Mouse (Mus musculus): ENCODE results near the gene Mapre3. TPM values are rescaled to one million over a fixed set of nuclear protein-coding genes. Genes with fewer than 3 reads are reported as not detected.

Mapre3 gene
- polyA plus RNA-seq, 1 experiment from 2014 or later = 17.0 TPM

GRCm38 (mm10) chr5:30798965-30799364, 15.5 kb upstream of the Mapre3 start:
- H3K27me3 ChIP-seq (ENCODE audit: low read depth, poor library complexity, severe bottlenecking) = no peaks in the 10 kb centered on the region
- no peaks in the 10 kb centered on the region for H3K9me3 ChIP-seq (replicated peaks)
- no peaks in the 10 kb centered on the region for H3K36me3 ChIP-seq
- no peak for DNase-seq (ENCODE audit: low spot score)
- H3K27ac ChIP-seq = no peak overlapping the region
- peaks cover 12% of the 10 kb centered on the region; the same call in 1 of the 2 replicates for H3K4me1 ChIP-seq
- no peak overlapping the region for H3K4me3 ChIP-seq
- WGBS = 88% methylated on average over 6 of the region's 6 CpGs

GRCm38 (mm10) chr5:30802724-30803467, 11.5 kb upstream of the Mapre3 start:
- DNase-seq (ENCODE audit: low spot score) = no peak
- 83% methylated on average over 12 of the region's 12 CpGs for WGBS

DNA sequence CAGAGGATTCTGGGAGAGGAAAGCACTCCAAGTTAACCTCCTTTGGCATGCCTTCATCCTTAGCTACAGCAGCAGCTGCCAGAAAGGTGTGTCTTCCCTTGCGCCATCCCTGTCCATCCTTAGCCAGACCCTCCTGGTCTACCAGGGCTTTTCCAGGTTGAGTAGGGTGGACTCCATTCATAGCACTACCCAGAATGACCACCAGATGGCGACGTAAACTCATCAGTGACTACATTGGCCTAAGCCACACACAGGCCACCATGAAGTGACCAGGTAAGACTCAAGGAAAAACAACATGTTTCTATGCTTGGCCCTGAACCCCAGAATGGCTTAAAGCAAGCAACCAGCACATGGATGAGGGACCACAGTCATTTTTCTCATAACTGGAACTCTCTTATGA, 8.3 kb upstream of the Mapre3 start:
- WGBS = 10% methylated on average over 3 of the region's 3 CpGs
- no peak overlapping the region for H3K4me3 ChIP-seq
- DNase-seq (ENCODE audit: low spot score) = peak; percentile 93
- H3K27ac ChIP-seq = no peak overlapping the region
- no peaks in the 10 kb centered on the region for H3K27me3 ChIP-seq (ENCODE audit: low read depth, poor library complexity, severe bottlenecking)
- H3K4me1 ChIP-seq = no peaks in the 10 kb centered on the region
- H3K36me3 ChIP-seq = no peaks in the 10 kb centered on the region
- H3K9me3 ChIP-seq (replicated peaks) = no peaks in the 10 kb centered on the region

More at GRCm38 (mm10) chr5:30802724-30803467, 11.5 kb upstream of the Mapre3 start:
- H3K27me3 ChIP-seq (ENCODE audit: low read depth, poor library complexity, severe bottlenecking) = no peaks in the 10 kb centered on the region
- H3K4me1 ChIP-seq = no peaks in the 10 kb centered on the region
- no peak overlapping the region for H3K4me3 ChIP-seq
- H3K9me3 ChIP-seq (replicated peaks) = no peaks in the 10 kb centered on the region
- H3K36me3 ChIP-seq = no peaks in the 10 kb centered on the region
- no peak overlapping the region for H3K27ac ChIP-seq

GRCm38 (mm10) chr5:30815120-30815465, 652 bp downstream of the Mapre3 start:
- peaks cover 8% of the 10 kb centered on the region for H3K27me3 ChIP-seq (ENCODE audit: low read depth, poor library complexity, severe bottlenecking)
- peaks cover 19% of the 10 kb centered on the region for H3K4me1 ChIP-seq
- H3K4me3 ChIP-seq = peak overlapping the region; percentile 97
- no peaks in the 10 kb centered on the region for H3K36me3 ChIP-seq
- no peaks in the 10 kb centered on the region for H3K9me3 ChIP-seq (replicated peaks)
- DNase-seq (ENCODE audit: low spot score) = peak; percentile 34
- 3% methylated on average over 7 of the region's 7 CpGs for WGBS
- H3K27ac ChIP-seq = peak overlapping the region; percentile 92

DNA sequence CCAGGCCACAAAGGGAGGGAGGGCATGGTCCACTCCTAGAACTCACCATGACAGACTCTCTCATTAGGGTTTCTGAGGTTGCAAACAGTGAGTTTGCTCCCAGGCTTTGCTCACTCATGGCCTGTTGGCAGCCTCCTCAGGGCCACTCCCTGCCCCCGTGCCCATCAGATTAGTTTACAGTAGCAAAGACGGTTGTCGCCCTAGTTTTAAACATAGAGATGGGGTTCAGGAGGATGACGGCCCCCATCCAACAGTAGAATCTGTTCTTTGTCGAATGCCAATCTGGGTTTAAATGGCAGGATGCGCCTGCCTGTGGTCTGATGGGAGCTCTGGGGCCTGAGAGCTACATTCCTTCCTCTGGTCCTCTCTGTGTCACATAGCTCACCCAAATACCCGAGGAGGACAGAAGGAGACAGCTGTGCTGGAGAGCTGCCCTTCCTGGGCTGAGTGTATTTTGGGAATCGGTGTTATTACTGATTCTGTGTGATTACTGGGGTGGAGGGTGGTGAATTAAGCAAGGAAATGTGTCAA, 1.9 kb downstream of the Mapre3 start:
- WGBS = 72% methylated on average over 8 of the region's 8 CpGs
- peaks cover 19% of the 10 kb centered on the region for H3K4me1 ChIP-seq
- H3K9me3 ChIP-seq (replicated peaks) = no peaks in the 10 kb centered on the region
- H3K27ac ChIP-seq = no peak overlapping the region
- DNase-seq (ENCODE audit: low spot score) = no peak
- H3K4me3 ChIP-seq = no peak overlapping the region
- peaks cover 8% of the 10 kb centered on the region for H3K27me3 ChIP-seq (ENCODE audit: low read depth, poor library complexity, severe bottlenecking)
- H3K36me3 ChIP-seq = no peaks in the 10 kb centered on the region

- H3K4me3 ChIP-seq = no peak overlapping the region
- 93% methylated on average over 8 of the region's 8 CpGs for WGBS
- no peak for DNase-seq (ENCODE audit: low spot score)
- no peaks in the 10 kb centered on the region for H3K36me3 ChIP-seq
- H3K27ac ChIP-seq = no peak overlapping the region
- no peaks in the 10 kb centered on the region for H3K27me3 ChIP-seq (ENCODE audit: low read depth, poor library complexity, severe bottlenecking)
- H3K4me1 ChIP-seq = peaks cover 17% of the 10 kb centered on the region
- H3K9me3 ChIP-seq (replicated peaks) = no peaks in the 10 kb centered on the region
These were observed 4.4 kb downstream of the Mapre3 start for GRCm38 (mm10) chr5:30818758-30819309.

DNA sequence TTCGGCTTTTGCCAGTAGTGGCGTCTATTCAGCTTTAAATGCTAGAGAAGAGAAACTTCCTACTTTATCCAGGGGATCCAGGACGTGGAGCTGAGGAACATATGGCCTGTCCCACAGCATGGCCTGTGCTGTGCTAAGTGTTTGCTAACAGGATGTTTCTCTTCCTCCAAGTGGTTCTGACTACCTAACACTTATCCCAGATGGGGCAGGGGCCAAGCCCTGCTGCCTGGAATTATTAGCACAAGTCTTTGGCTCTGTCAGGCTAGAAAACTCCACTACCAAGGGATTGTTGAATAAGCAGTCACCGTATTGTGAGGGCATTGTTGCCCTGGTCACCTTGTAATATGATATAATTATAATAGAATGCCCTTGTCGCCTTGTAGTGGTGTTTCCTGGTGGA, 8.2 kb downstream of the Mapre3 start:
- no peaks in the 10 kb centered on the region for H3K9me3 ChIP-seq (replicated peaks)
- DNase-seq (ENCODE audit: low spot score) = no peak
- WGBS = 85% methylated on average over 5 of the region's 5 CpGs
- no peak overlapping the region for H3K4me3 ChIP-seq
- H3K4me1 ChIP-seq = no peaks in the 10 kb centered on the region
- H3K36me3 ChIP-seq = no peaks in the 10 kb centered on the region
- no peak overlapping the region for H3K27ac ChIP-seq
- no peaks in the 10 kb centered on the region for H3K27me3 ChIP-seq (ENCODE audit: low read depth, poor library complexity, severe bottlenecking)

DNA sequence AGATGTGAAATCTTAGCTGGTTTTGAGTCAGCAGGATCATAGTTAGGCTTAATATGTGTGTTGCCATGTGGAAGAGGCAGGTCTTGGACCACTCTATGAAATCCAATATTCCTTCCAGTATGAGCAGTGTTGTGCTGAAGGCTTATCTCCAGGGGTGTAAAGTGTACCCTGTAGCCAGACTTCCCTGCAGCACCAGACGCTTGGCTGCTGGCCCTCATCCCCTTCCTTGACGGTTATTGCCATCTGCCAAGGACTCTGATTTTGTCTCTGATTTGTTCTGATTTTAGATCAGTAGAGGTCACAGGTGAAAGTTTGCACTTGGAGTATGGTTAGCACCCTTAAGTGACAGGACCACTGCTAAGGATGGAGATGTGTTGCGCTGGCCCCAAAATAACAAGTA, 8.7 kb downstream of the Mapre3 start:
- DNase-seq (ENCODE audit: low spot score) = no peak
- WGBS = 92% methylated on average over 3 of the region's 3 CpGs
- H3K9me3 ChIP-seq (replicated peaks) = no peaks in the 10 kb centered on the region
- H3K36me3 ChIP-seq = no peaks in the 10 kb centered on the region
- H3K27ac ChIP-seq = no peak overlapping the region
- H3K4me1 ChIP-seq = no peaks in the 10 kb centered on the region
- H3K27me3 ChIP-seq (ENCODE audit: low read depth, poor library complexity, severe bottlenecking) = no peaks in the 10 kb centered on the region
- no peak overlapping the region for H3K4me3 ChIP-seq

DNA sequence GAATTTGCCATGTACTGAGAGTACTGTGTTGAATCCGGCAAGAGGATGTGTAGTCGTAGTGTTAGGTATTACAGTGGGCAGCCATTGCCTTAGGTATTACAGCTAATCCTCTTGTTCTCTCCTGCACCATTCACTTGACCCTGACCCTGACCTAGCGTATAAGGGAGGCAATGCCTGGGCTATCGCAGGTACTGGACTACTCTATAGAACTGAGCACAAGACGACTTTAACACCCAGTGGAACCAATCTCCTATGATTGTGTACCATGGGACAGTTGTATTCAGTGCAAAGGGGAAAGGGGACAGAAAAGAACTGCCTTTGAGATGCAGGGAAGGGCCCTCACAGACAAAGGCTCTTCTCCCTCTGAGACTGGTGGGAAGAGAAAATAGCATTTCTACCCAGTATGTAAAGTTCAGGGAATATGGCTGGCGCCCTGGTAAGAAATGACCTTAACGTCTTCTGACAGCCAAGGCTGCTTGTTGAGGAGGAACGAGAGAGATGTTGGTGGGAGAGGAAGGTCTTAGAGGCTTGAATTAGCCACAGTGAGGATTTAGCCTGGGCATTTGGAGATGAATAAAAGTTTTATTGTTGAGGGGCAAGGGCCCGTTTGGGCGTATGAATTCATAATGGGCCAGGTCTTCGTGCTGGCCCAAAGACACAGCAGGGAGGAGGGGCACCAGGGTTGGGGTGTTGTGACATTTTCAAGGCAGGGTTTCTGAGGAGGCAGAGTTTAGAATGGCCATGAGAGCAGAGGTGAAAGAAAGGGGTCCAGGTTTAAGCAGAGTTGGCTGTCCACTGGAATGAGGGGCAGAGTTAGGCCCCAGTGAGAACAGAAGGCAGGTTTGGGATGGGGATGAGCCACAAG, 9.9 kb downstream of the Mapre3 start:
- no peaks in the 10 kb centered on the region for H3K9me3 ChIP-seq (replicated peaks)
- no peak overlapping the region for H3K27ac ChIP-seq
- no peaks in the 10 kb centered on the region for H3K4me1 ChIP-seq
- H3K27me3 ChIP-seq (ENCODE audit: low read depth, poor library complexity, severe bottlenecking) = no peaks in the 10 kb centered on the region
- no peaks in the 10 kb centered on the region for H3K36me3 ChIP-seq
- WGBS = 90% methylated on average over 11 of the region's 11 CpGs
- DNase-seq (ENCODE audit: low spot score) = no peak
- no peak overlapping the region for H3K4me3 ChIP-seq

- no peak overlapping the region for H3K4me3 ChIP-seq
- no peaks in the 10 kb centered on the region for H3K36me3 ChIP-seq
- H3K4me1 ChIP-seq = no peaks in the 10 kb centered on the region
- H3K27me3 ChIP-seq (ENCODE audit: low read depth, poor library complexity, severe bottlenecking) = no peaks in the 10 kb centered on the region
- 76% methylated on average over 10 of the region's 10 CpGs for WGBS
- H3K9me3 ChIP-seq (replicated peaks) = no peaks in the 10 kb centered on the region
- DNase-seq (ENCODE audit: low spot score) = no peak
- no peak overlapping the region for H3K27ac ChIP-seq
These were observed 10.7 kb downstream of the Mapre3 start for GRCm38 (mm10) chr5:30825166-30825565.

- 85% methylated on average over 6 of the region's 6 CpGs for WGBS
- no peak for DNase-seq (ENCODE audit: low spot score)
- no peak overlapping the region for H3K4me3 ChIP-seq
- no peaks in the 10 kb centered on the region for H3K36me3 ChIP-seq
- H3K27me3 ChIP-seq (ENCODE audit: low read depth, poor library complexity, severe bottlenecking) = no peaks in the 10 kb centered on the region
- no peaks in the 10 kb centered on the region for H3K4me1 ChIP-seq
- no peak overlapping the region for H3K27ac ChIP-seq
- no peaks in the 10 kb centered on the region for H3K9me3 ChIP-seq (replicated peaks)
These were observed 11.4 kb downstream of the Mapre3 start for GRCm38 (mm10) chr5:30825821-30826220.

DNA sequence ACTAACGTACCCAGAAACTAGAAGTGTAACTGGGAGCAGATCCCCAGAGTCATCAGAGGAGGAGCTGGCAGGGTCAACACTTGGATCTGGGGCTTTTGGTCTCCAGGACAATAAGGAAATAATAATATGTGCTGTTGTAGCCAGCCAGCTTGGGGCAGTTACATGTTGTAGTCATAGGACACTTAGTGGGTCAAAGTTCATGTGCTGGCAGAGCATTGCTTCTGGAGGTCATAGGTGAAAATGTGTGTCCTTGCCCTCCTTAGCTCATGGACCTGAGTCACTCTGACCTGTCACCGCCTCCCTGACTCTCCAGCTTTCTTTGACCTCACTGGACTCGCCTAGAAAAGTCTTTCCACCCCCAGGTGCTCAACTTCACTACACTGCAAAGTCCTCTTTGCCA, 19.0 kb downstream of the Mapre3 start:
- no peak overlapping the region for H3K27ac ChIP-seq
- WGBS = 84% methylated on average over 3 of the region's 3 CpGs

DNA sequence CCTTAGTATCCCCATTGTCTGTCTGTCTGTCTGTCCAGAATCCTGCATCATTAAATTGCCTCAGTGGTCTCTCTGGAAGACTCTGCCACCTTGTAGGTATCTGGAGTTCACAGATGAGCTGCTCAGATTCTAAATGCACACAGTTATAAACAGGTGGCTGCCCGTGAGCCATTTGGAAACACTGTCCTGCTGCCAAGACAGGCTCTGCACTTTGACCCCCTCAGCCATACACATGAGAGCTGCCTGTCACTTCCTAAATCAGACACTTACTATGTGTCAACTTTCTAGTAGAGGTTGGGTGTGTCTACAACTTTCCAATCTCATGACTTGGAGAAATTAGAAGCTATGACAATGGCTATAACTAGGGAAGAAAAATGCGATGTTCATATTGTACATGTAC, 25.3 kb downstream of the Mapre3 start:
- Histone ChIP-seq H3K36me3 (peaks cover 5% of the 10 kb centered on the region; the same call in 1 of the 2 replicates), H3K27me3 (ENCODE audit: low read depth, poor library complexity, severe bottlenecking) (no peaks in the 10 kb centered on the region), H3K4me3 (no peak overlapping the region), H3K9me3 (replicated peaks) (no peaks in the 10 kb centered on the region), H3K4me1 (no peaks in the 10 kb centered on the region), H3K27ac (no peak overlapping the region)
- 81% methylated on average over 2 of the region's 2 CpGs for WGBS
- DNase-seq (ENCODE audit: low spot score) = no peak

More for the DNA sequence above, 19.0 kb downstream of the Mapre3 start:
- Histone ChIP-seq H3K27me3 (ENCODE audit: low read depth, poor library complexity, severe bottlenecking) (no peaks in the 10 kb centered on the region), H3K4me1 (no peaks in the 10 kb centered on the region), H3K4me3 (no peak overlapping the region), H3K9me3 (replicated peaks) (no peaks in the 10 kb centered on the region), H3K36me3 (peaks cover 5% of the 10 kb centered on the region; the same call in 1 of the 2 replicates)
- DNase-seq (ENCODE audit: low spot score) = no peak
